Mouse (Mus musculus) midbrain, embryonic 12.5 days (tissue): ENCODE data around the gene Cxcl10. TPM values are rescaled to one million over a fixed set of nuclear protein-coding genes. Genes with fewer than 3 reads are reported as not detected.

Experiments
- ATAC-seq: fragments of 200-750 bp; cut with Nextera tagmentation; 2 replicates; pipeline ENCODE4 v1.8.0; 2017; ENCODE audit warnings: low read depth, moderate TSS enrichment, moderate library complexity; ENCODE audit not compliant: low FRiP score
- H3K27ac ChIP-seq: fragments of 300-500 bp; sonication (generic); replicated peaks from 2 replicates; pipeline ENCODE4 v1.5.1; 2016; ENCODE audit warnings: mild to moderate bottlenecking
- H3K27me3 ChIP-seq: fragments of 300-500 bp; sonication (generic); 2 replicates; pipeline ENCODE4 v1.6.1; 2016; ENCODE audit warnings: mild to moderate bottlenecking
- H3K36me3 ChIP-seq: fragments of 300-500 bp; sonication (generic); 2 replicates; pipeline ENCODE4 v1.6.1; 2016
- H3K4me1 ChIP-seq: fragments of 300-500 bp; sonication (generic); 2 replicates; pipeline ENCODE4 v1.6.1; 2016
- H3K4me2 ChIP-seq: fragments of 300-500 bp; sonication (generic); replicated peaks from 2 replicates; pipeline ENCODE4 v1.6.1; 2016; ENCODE audit warnings: mild to moderate bottlenecking, moderate library complexity
- H3K4me3 ChIP-seq: fragments of 300-500 bp; sonication (generic); 2 replicates; pipeline ENCODE4 v1.5.1; 2016; ENCODE audit warnings: mild to moderate bottlenecking
- H3K9ac ChIP-seq: fragments of 300-500 bp; sonication (generic); replicated peaks from 2 replicates; pipeline ENCODE4 v1.6.1; 2016; ENCODE audit warnings: mild to moderate bottlenecking, moderate library complexity
- H3K9me3 ChIP-seq: fragments of 300-500 bp; sonication (generic); 2 replicates; pipeline ENCODE4 v1.6.1; 2016; ENCODE audit warnings: mild to moderate bottlenecking
- WGBS: fragments of 180-500 bp; shearing (Covaris S2); methylation state at CpG from one replicate; pipeline ENCODE4 v1.1.7; 2016; 5-methylcytosine and 5-hydroxymethylcytosine counted together
- polyA plus RNA-seq: library from polyadenylated mRNA; unstranded; fragments of >200 nt; fragmentation: Nextera tagmentation; extraction: Ambion mirVana; gene quantifications from 2 replicates; pipeline ENCODE4 v1.2.1, GENCODE M21; 2016

The Cxcl10 gene
- polyA plus RNA-seq, 1 experiment from 2014 or later: not detected

DNA sequence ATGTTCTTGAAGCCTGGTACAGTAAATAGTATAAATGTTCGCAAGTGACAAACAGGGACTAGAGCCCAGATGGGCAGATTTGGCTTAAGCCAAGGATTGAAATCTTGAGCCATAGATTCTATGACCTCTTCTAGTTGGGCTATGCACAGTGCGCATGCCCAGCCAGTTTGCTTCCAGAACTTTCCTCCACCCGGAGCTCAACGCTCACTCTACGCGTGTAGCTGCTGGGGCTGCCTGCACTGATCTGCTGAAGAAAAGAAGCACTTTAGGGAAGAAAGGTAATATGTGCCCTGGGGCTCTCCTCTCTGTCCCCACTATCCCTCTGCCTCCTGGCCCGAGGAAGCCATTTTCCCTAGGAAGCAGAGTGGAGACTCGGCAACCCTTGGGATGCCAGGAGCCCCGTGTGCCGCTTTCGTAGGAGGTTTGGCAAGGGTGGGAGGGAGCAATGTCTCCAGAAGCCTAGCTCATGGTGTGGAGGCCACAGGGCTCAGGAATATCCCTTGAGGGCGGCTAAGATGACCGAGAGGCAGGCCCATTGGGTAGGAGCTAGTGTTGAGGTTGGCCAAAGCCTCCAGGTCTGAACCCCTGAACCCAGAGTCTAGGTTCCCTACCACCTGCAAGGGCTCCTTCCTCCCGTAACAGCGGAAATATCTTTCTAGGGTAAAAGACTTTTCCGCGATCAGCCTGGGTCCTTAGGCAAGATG, 16.9 kb downstream of the Cxcl10 start, which contains the start of gene Art3:
Gene Art3, plus strand, starts transcription at position 193 of the 704 bp plus-strand sequence.
- Histone ChIP-seq H3K9me3 (no peaks in the 10 kb centered on the region), H3K9ac (no peak within 1 kb of the TSS), H3K36me3 (no peaks in the 10 kb centered on the region), H3K4me2 (no peak within 1 kb of the TSS), H3K4me3 (no peak within 1 kb of the TSS), H3K4me1 (no peaks in the 10 kb centered on the region), H3K27ac (no peak within 1 kb of the TSS), H3K27me3 (no peaks in the 10 kb centered on the region)
- no peak for ATAC-seq
- WGBS: 96% methylated on average over 17 of the region's 17 CpGs

DNA sequence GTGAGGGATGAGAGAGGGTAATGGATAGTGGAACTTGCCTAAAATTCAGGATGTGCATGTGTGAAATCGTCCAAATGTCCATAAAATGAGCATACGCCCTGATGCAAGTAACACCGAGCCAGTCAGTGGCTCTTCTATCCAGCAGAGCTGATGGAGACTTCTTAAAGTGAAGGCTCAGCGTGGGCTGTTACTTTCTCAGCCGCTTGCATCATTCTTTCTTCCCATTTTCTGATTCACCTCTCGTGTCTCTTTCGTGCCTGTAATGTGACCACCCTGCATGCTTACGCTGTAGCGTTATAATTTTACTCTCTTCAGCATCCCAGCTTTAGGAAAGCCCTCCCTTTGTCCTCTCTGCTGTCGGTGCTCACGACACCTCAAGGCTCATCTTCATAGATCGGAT, 17.6 kb downstream of the Cxcl10 start:
- no peak overlapping the region for H3K4me3 ChIP-seq
- no peaks in the 10 kb centered on the region for H3K4me1 ChIP-seq
- H3K9ac ChIP-seq: no peak overlapping the region
- no peaks in the 10 kb centered on the region for H3K9me3 ChIP-seq
- H3K4me2 ChIP-seq: no peak overlapping the region
- H3K27ac ChIP-seq: no peak overlapping the region
- ATAC-seq: no peak
- no peaks in the 10 kb centered on the region for H3K27me3 ChIP-seq
- no peaks in the 10 kb centered on the region for H3K36me3 ChIP-seq
- WGBS: 88% methylated on average over 12 of the region's 12 CpGs

DNA sequence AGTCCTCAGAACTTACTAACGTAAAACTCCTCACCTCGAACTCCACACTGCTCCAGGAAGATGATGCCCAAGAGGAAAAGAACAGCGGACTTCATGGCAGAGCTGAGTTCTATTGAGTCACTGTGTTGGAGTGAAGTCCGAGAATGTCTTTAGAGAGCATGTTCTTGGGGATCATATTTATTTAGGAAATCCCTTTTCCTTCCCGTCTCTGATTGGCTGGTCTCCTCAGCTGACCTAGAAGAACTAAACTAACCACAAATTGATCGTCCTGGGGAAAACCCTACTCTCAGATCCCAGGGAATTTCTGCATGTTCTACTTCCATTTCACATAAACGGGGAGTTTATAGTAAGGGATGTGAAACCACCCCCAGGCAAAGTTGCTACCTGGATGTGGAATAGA, 20.8 kb downstream of the Cxcl10 start, which contains the start of gene Cxcl9:
Gene Cxcl9, minus strand, starts transcription at position 151 of the 400 bp plus-strand sequence.
- no peaks in the 10 kb centered on the region for H3K27me3 ChIP-seq
- H3K9ac ChIP-seq: no peak within 1 kb of the TSS
- H3K36me3 ChIP-seq: no peaks in the 10 kb centered on the region
- H3K9me3 ChIP-seq: no peaks in the 10 kb centered on the region
- no peak within 1 kb of the TSS for H3K4me2 ChIP-seq
- H3K4me1 ChIP-seq: no peaks in the 10 kb centered on the region
- no peak for ATAC-seq
- no peak within 1 kb of the TSS for H3K27ac ChIP-seq
- no peak within 1 kb of the TSS for H3K4me3 ChIP-seq
- WGBS: 87% methylated on average over 7 of the region's 7 CpGs

DNA sequence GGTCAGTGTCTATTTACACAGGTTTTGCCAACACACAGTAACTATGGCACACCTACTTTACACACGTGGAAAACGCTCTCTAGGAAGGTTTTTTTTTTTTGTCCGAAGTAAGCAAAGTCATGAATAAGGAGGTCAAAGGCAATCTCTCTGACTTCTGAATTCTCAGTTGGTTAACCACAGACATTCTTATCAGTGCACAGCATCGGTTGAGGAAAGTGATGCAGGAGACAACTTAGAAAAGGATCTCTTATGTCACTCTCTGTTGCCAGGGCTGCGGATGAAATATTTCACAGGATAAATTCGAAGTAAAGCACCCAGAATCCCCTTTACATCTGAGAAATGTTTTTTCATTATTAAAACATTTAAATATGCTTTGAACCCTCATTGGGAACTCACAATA, 21.3 kb downstream of the Cxcl10 start:
- Histone ChIP-seq H3K36me3 (no peaks in the 10 kb centered on the region), H3K4me1 (no peaks in the 10 kb centered on the region), H3K27ac (no peak overlapping the region), H3K4me2 (no peak overlapping the region), H3K9me3 (no peaks in the 10 kb centered on the region), H3K4me3 (no peak overlapping the region), H3K9ac (no peak overlapping the region), H3K27me3 (no peaks in the 10 kb centered on the region)
- ATAC-seq: no peak
- WGBS: 83% methylated on average over 6 of the region's 6 CpGs

DNA sequence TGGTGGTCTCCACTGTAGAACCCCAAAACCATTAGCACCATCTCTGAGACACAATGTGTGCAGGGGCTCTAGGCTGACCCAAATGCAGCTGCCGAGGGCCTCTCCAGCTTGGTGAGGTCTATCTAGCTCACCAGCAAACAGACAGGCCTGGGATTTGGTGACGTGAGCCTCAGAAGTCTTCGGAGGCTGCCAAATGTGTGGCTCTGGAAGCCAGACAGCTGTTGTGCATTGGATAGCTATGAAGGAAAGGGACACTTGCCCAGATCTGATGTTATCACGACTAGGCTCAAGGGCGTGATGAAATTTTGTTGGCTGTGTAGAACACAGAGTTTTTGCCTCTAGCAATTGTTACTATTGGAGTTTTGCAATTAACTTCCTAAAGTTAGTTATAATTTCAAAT, 25.4 kb downstream of the Cxcl10 start:
- no peak for ATAC-seq
- 86% methylated on average over 5 of the region's 5 CpGs for WGBS
- H3K36me3 ChIP-seq: no peaks in the 10 kb centered on the region
- no peaks in the 10 kb centered on the region for H3K9me3 ChIP-seq
- H3K4me3 ChIP-seq: no peak overlapping the region
- no peak overlapping the region for H3K4me2 ChIP-seq
- H3K27ac ChIP-seq: no peak overlapping the region
- H3K27me3 ChIP-seq: no peaks in the 10 kb centered on the region
- no peaks in the 10 kb centered on the region for H3K4me1 ChIP-seq
- H3K9ac ChIP-seq: no peak overlapping the region

DNA sequence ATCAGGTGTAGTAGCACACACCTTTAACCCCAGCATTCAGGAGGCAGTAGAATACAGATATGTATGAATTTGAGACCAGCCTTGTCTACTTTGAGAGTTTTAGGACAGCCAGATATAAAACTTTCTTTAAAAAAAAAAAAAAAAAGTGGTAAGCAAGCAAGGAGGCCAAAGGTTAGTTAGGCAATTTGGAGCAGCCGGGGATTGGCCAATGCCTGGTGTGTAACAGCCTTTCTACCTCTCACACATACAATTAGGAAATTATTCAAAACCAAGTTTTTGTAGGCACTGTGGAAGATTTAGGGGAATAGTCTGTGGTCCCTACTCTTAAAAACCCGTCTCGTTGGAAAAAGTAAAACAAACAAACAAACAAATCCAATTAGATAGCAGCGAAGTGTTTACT, 26.1 kb downstream of the Cxcl10 start:
- no peak for ATAC-seq
- Histone ChIP-seq H3K27me3 (no peaks in the 10 kb centered on the region), H3K36me3 (no peaks in the 10 kb centered on the region), H3K4me1 (no peaks in the 10 kb centered on the region), H3K27ac (no peak overlapping the region), H3K4me3 (no peak overlapping the region), H3K9ac (no peak overlapping the region), H3K4me2 (no peak overlapping the region), H3K9me3 (no peaks in the 10 kb centered on the region)
- WGBS: 81% methylated on average over 4 of the region's 4 CpGs

DNA sequence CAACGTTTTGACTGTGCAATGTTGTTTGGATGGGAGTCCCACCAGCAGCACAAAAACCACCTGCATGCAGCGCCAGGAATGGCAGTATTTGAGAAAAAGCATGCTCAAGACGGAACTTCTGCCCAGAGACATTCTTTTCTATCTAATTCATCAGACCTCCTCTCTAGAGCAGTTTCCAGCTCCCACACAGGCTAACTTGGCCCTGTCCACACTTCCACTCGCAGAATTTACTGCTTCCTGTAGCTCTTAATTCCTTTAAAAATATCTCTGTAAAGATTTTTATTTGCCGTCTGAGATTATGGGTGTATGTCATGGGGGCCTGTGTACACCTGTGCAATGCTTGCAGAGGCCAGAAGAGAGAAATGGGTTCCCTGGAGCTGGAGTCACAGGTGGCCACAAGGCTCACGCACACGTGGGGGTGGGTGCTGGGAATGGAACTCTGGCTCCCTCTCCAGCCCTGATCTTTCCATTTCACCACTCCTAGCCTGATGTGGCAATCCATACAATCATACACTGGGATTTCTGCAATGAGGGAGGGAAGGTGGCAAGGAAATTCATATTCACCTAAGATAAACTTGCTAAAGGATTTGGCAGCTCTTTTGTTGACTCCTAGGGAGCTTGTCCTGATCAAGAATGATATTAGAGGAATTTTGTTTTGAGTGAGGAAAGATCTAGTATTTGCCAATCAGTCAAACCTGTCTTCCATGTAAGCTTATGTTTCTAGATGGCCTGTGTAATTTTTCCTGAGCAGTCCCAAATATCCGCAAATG, 26.9 kb downstream of the Cxcl10 start:
- Histone ChIP-seq H3K4me3 (no peak overlapping the region), H3K27me3 (no peaks in the 10 kb centered on the region), H3K36me3 (no peaks in the 10 kb centered on the region), H3K4me2 (no peak overlapping the region), H3K9ac (no peak overlapping the region), H3K9me3 (no peaks in the 10 kb centered on the region), H3K27ac (no peak overlapping the region), H3K4me1 (no peaks in the 10 kb centered on the region)
- WGBS: 76% methylated on average over 8 of the region's 8 CpGs
- ATAC-seq: no peak

DNA sequence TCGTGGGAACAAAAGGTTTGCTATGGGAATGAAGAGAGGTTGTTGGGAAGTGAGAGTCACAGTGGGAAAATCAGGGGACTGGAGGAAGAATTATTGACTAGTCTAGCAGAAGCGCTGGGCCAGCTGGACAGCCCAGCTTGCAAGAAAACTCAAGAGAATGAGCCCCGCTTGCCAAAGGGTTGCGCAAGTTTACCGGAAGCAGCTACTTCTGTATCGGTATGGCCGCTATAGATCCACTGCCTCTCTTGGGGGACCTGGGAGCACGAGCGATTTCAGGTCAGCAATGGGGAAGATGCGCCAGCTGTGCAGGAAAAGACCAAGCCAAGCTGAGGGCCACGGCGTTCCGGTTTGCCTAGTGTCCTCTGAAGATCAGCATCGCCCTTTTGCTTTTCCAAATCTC, 30.1 kb downstream of the Cxcl10 start:
- H3K4me2 ChIP-seq: no peak overlapping the region

DNA sequence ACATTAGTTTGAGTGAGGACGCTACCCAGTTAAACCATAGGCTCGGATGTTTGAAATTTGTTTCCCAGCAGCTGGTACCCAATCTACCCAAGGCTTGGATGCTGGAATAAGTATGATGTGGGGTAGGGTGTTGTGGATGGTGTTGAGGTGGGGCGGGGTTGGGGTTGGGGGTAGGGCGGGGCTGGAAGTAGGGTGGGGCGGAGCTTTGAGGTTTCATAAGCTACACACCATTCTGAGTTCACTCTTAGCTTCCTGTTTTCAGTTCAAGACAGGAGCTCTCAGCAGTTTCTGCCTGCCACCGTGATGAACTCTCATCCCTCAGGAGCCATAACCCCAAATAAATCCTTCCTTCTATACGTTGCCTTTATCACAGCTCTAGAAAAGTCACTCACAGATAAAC, 30.6 kb downstream of the Cxcl10 start:
- H3K4me3 ChIP-seq: no peak overlapping the region
- no peaks in the 10 kb centered on the region for H3K36me3 ChIP-seq
- no peaks in the 10 kb centered on the region for H3K9me3 ChIP-seq
- H3K27ac ChIP-seq: no peak overlapping the region
- H3K4me1 ChIP-seq: no peaks in the 10 kb centered on the region
- no peak for ATAC-seq
- H3K27me3 ChIP-seq: no peaks in the 10 kb centered on the region
- WGBS: 84% methylated on average over 7 of the region's 7 CpGs
- H3K9ac ChIP-seq: no peak overlapping the region
- no peak overlapping the region for H3K4me2 ChIP-seq

More for the DNA sequence above, 30.1 kb downstream of the Cxcl10 start:
- no peaks in the 10 kb centered on the region for H3K36me3 ChIP-seq
- no peaks in the 10 kb centered on the region for H3K4me1 ChIP-seq
- no peak overlapping the region for H3K4me3 ChIP-seq
- no peak overlapping the region for H3K9ac ChIP-seq
- H3K9me3 ChIP-seq: no peaks in the 10 kb centered on the region
- H3K27me3 ChIP-seq: no peaks in the 10 kb centered on the region
- H3K27ac ChIP-seq: no peak overlapping the region
- ATAC-seq: no peak
- WGBS: 94% methylated on average over 14 of the region's 14 CpGs

DNA sequence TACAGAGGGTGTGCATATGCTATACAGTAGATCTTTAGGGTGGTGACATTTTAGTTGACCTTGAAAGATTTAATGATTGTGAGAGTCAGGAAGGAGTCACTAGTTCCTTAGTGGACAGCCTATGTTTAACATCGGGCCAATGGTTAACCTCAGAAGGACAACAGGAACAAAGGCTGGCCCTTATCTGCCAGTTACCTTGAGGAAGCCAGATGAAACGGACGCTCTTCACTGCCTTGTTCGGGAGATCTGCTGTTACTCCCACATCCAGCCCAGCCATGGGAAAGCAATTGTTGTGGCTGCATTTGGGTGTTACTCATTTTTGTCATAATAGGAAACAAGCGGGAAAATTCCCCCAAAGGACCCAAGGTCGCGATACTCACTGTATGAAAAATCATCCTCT, 34.9 kb downstream of the Cxcl10 start:
- H3K9me3 ChIP-seq: no peaks in the 10 kb centered on the region
- no peaks in the 10 kb centered on the region for H3K27me3 ChIP-seq
- H3K9ac ChIP-seq: no peak overlapping the region
- no peaks in the 10 kb centered on the region for H3K36me3 ChIP-seq
- WGBS: 83% methylated on average over 7 of the region's 7 CpGs
- no peak overlapping the region for H3K4me2 ChIP-seq
- no peak overlapping the region for H3K4me3 ChIP-seq
- no peak for ATAC-seq
- H3K27ac ChIP-seq: no peak overlapping the region
- peaks cover 11% of the 10 kb centered on the region for H3K4me1 ChIP-seq

DNA sequence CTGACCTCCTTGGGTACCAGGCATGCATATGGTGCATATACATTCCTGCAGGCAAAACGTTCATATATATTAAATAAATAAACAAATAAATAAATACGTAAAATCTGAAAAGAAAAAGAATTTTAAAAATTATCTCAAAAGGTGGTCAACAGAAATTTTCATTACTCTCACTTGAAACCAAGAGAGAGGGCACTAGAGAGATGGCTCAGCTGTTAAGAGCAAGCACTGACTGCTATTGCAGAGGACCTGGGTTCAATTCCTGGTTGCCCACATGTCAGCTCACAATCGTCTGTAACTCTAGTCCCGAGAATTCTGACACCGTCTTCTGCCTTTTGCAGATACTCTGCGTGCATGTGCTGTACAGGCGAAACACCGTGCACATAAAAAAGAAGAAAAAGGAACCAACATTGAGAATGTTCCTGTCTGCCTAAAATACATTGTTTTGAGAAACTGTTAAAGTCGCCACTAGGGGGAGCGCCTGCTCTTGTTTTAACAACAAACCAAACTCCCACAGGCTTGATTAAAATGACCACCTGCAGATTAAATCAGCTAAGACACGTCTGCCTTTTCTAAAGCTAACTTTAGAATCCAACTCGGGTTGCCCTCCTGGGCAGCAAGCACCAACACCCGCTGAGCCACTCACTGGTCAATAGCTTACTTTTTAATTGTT, 36.5 kb downstream of the Cxcl10 start:
- no peak for ATAC-seq
- 13% methylated on average over 13 of the region's 13 CpGs for WGBS
- Histone ChIP-seq H3K9ac (no peak overlapping the region), H3K4me3 (no peak overlapping the region), H3K4me1 (peaks cover 17% of the 10 kb centered on the region), H3K9me3 (no peaks in the 10 kb centered on the region), H3K27me3 (no peaks in the 10 kb centered on the region), H3K36me3 (no peaks in the 10 kb centered on the region), H3K27ac (no peak overlapping the region), H3K4me2 (no peak overlapping the region)
